Mouse (Mus musculus): ENCODE results near the gene Rsbn1l. TPM values are rescaled to one million over a fixed set of nuclear protein-coding genes. Genes with fewer than 3 reads are reported as not detected.
"Not testable (repeated sequence)": the region's sequence is repeated elsewhere in the genome, so short reads cannot be mapped to it uniquely, and the experiment has no call there.

Gene Rsbn1l
- total RNA-seq, 2 experiments from 2014 or later, result 13.6 to 15.2 TPM

DNA sequence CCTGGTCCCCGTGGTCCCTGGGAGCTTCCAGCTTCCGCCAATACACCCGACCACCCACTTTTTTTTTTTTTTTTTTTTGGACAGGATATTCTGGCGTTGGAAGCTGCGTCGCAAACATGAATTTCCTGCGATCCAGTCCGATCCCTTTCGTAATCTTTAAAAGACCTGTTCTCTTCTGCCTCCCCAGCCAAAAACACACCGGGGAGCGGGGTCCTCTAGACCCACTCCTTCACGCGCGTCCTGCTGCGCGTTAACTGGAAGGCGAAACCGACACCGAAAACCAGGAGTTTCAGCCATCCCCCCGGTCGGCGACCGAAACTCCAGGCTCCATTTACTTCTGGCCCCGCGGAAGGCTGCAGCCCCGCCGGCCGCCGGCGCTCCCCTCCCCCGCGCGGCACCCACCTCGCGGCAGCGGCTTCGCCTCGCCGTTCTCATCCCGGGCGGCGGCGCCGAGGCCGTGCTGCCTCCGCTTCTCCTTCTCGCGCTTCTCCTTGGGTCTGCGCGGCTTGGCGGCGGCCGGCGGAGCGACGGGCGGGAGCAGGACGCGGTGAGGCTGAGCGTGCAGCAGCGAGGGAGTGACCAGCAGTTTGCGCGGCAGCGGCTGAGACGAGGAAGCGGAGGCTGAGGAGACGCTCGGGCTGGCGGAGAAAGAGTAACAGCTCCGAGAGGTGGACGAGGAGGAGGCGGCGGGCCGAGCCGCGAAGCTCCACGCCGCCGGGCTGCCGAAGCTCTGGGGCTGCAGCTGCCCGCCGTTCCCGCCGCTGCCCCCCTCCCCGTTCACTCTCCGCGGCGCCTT lies 5.1 kb downstream of the Rsbn1l start:
- intact Hi-C loops (cut with DNase I), result loop anchor here (1.0 to 2.0 kb wide), 3 partner anchors 38 to 104 kb away; partner anchors contain the start of gene Ptpn12
- peak in 1 of 2 experiments; percentile 67 for DNase-seq

DNA sequence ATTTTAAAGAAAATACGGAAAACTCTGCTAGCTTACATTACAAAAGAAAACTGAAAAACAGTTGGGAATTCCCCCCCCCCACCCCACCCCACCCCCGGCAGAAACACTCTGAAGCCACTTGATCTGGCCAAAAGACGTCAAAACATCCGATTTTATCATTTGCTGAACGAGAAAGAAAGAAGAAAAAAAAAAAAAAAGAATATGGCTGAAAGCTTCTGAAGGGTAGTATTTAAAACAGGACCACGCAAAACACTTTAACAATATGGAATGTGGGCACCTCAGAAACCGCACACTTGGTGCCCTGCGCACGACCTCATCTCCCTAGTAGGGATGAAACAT lies 5.7 kb downstream of the Rsbn1l start:
- intact Hi-C loops (cut with DNase I), result loop anchor here (2.0 kb wide), 2 partner anchors 70 to 104 kb away; partner anchors contain the start of gene Ptpn12
- DNase-seq, result no peak

DNA sequence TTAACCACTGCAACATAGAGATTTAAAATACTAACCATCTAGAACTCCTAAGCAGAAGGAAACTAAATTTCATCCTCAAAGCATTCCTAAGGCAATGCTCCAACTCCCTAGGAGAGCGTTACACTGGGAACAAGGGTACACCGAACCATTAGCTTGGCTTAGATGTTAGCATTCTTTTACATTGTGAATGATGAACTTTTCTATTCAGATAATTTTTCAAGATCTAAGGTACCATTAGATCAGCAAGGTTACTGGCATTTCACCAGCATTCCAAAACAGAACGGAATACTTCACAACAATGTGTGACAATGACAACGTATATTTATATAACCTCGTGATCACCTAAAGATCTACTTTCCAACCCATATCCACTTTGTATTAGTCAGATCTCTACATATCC lies 6.1 kb downstream of the Rsbn1l start:
- DNase-seq, result no peak
- intact Hi-C loops (cut with DNase I), result loop anchor here (2.0 kb wide), 2 partner anchors 69 to 105 kb away; partner anchors contain the start of gene Ptpn12

DNA sequence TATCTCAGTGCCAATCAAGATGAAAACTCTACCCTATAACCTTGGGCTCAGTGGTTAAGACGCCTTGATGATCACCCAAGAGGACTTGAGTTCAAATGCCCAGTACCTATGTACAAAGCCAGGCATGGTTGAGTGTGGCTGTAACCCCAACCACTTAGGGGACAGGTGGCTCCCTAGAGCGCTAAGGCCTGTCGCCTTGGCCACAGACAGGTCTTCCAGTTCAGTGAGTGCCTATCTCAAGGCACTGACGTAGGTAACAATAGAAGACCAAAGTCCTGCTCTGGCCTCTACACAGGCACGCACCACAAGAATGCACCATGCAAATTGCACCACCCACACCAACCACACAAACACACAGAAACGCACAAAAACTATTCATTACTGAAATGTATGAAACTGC lies 9.3 kb downstream of the Rsbn1l start:
- DNase-seq, result no peak
- intact Hi-C loops (cut with DNase I), result no loop called here

DNA sequence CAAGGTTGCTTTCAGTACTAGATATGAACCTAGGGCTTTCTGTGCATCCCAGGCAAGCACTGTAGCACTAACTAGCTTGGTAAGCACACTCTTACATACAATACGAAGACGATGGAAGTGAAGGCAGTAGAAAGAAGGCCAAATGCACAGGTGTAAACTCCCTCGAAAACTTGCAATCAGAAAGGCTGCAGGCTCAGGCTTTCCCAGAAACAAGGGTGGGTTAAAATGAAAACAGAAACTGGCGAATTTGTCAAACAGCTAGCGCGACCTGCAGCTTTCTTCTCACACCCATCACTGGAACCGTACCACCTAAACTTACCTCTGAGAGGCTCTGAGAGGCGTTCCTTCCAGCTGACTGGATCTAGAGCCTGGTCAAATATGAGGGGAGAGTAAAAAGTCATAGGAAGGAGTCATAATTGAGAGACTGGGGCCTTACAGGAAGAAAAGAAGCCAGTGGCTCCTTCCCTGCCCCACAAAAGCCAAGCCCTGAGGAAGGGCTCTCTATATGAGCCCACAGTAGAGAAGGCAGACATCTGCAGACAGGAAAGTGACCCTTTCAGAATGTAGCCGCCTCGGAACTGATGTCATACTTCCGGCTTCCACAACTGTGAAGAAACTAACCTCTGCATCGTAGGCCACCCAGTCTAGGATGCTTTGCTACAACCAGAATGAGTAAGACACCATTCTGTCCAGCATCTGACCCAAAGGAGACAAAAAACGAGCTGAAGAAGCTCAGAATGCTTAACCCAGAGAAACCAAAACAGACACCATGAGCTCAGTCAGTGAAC lies 11.0 kb downstream of the Rsbn1l start:
- intact Hi-C loops (cut with DNase I), result no loop called here
- DNase-seq, result peak in 1 of 2 experiments; percentile 44

DNA sequence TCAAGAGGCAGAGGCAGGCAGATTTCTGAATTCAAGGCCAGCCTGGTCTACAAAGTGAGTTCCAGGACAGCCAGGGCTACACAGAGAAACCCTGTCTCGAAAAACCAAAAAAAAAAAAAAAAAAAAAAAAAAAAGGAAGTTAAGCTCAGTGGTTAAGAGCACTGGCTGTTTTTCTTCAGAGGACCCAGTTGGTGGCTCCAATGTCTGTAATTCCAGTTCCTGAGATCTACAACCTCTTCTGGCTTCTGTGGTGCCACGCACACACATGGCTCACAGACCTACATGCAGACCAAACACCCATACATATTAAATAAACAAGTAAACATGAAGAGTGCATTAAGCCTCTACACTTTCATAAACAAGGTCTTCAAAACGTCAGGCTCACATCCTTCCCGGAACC lies 12.4 kb downstream of the Rsbn1l start:
- intact Hi-C loops (cut with DNase I); DNase-seq: not testable (repeated sequence)

DNA sequence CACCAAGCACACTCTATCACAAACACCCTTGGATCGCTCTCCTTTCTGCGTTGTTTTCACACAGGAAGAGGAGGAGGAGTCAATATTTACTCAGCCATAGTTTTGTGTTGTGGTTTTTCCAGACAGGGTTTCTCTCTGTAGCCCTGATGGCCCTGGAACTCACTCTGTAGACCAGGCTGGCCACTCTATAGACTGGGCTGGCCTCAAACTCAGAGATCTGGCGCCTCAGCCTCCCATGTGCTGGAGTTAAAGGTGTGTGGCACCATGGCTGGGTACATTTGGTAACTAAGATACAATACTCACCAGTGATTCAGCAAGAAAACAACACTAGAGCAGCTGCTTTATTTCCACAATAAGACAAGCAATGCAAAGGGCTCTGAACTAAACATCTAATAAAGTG lies 13.7 kb downstream of the Rsbn1l start:
- intact Hi-C loops (cut with DNase I), result no loop called here
- DNase-seq, result no peak

DNA sequence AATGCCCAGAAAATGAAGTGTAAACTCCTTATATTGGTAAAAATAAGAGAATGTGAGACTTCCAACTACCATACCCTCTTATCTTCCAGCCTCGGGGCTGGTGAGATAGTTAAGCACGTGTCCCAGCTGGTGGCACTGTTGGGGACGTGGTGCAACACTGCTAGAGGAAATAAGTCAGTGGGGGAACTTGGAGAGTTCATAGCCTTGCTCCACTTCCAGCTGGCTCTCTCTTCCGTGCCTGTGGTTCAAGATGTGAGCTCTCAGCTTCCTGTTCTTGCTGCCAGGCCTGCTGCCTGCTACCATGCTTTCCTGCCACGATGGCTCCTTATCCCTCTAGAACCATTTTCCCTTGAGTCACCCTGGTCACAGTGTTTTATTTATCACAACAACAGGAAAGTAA lies 15.0 kb downstream of the Rsbn1l start:
- DNase-seq, result peak; percentile 48
- intact Hi-C loops (cut with DNase I), result no loop called here

DNA sequence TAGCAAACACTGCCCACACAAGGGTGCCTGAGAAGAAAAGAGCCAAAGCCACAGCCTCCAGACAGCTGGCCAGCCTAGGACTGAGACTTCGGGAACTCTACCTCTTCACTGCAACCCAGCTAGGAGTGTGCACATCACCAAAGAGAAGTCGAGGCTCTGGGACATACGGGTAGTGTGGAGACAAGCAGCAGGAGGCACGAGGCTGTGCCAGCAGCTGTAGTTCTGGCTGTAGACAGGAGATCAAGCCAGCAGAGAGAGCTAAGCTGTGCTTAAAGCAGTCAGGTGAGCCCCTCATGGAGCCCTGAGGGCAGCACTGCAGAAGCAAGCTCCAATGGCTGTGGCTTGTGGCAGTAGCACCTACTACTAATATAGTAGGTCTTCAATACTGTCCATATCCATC lies 15.5 kb downstream of the Rsbn1l start:
- no peak for DNase-seq
- intact Hi-C loops (cut with DNase I), result no loop called here

DNA sequence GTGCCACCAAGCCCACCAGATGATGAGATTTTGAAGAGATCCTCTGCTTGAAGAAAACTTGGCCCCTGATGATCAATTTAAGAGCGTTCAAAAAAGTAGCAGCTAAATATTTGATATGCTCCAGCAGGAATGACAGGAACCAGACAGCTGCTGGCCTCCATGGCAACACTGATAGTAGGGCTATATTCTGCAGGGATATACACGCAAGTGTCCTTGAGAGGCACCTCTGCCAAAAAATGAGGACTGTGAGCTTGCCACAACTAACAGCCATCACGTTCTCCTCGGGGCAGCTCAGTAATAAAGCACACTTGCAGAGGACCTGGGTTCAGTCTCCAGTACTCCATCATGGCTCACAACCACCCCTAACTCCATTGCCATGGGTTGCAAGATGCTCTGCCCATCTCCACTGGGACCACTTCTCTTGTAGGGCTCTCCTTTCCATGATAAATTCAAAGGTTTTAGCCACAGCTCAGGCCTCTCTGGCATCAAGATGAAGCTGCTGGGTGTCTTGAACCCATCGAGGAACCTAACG lies 16.1 kb downstream of the Rsbn1l start:
- no peak for DNase-seq
- intact Hi-C loops (cut with DNase I), result no loop called here

DNA sequence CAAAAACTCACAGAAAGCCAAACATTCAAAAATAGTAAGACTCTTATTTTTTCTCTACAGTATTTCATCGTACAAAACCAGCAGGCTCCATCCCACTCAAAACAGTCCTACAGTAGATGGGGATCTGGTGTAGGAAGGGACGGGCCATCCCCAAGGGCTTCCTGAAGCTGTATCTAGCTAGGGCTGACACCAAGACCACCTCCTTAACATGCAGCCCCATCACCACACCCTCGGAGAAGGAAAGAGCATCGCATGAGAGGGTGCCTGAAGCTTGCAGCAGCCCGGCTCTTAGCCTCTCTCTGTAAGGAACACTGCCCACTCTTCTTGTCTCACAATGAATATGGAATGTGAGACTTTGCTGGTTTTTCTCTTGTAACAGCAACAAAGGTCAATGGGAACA lies 17.7 kb downstream of the Rsbn1l start:
- no peak for DNase-seq
- intact Hi-C loops (cut with DNase I), result no loop called here

DNA sequence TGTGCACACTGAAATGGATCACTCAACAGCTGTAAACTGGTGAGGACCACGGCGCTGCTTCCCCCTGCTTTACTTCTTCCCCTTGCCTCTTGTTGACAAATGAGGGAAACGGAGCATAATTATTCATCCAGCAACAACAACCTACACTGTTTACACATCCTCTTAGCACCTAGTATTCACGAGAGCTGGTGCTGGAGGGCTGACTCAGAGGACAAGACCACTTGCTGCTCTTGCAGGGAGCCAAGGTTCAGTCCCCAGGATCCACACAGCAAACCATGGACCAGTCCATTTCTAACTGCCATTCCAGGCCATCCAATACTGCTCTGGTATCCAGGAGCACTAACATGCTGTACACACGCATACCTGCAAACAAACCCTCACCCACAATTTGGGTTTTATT lies 20.3 kb downstream of the Rsbn1l start:
- no peak for DNase-seq
- intact Hi-C loops (cut with DNase I), result no loop called here

DNA sequence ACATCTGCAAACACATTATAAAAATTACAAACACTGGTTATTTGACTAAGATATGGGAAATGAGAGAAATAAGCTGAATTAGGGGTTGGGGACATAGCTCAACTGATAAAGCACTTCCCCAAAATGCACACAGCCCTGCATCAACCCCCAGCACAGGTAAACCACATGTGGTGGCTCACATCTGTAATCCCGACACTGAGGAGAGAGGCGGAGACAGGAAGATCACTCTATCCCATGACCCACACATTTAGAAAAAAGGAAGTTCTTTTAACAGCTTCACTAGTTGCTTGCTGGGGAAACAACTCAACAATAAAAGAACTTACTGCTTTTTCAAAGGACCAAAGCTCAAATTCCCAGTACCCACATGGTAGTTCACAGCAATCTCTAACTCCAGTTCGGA lies 23.6 kb downstream of the Rsbn1l start:
- no peak for DNase-seq
- intact Hi-C loops (cut with DNase I), result no loop called here

DNA sequence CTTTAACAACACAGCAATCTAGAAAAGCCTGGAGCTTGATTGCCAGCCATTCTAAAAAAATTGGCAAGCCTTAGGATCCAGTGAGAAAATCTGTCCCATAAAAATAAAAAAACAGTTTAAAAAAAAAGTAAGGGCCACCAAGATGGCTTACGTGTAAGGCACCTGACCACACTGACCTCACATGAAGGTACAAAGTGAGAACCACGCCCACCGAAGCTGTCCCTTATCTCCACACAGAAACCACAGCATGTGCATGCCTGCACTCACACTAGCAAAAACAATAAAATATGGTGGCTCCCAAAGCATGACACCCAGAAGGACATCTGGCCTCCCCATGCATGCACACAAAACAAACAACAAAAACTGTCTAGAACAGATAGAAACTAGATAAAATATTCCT lies 24.9 kb downstream of the Rsbn1l start:
- intact Hi-C loops (cut with DNase I), result no loop called here
- DNase-seq, result no peak

DNA sequence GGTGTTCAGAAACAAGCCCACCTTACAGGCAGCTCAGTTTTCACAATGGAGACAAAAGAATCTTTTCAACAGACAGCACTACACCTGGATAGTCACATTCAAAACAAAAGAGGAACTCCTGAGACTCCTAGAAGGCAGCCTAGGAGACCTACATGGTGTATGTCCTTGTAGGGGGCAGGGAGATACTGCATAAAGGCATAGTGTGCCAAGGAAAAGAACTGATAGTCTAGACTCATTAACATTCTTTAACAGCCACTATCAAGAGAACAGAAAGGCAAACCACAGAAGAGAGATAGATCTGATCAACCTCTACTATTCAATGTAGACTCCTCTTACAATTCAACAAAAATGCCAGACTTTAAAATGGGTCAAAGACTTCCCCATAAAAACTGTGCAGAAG lies 25.8 kb downstream of the Rsbn1l start:
- intact Hi-C loops (cut with DNase I), result no loop called here

DNA sequence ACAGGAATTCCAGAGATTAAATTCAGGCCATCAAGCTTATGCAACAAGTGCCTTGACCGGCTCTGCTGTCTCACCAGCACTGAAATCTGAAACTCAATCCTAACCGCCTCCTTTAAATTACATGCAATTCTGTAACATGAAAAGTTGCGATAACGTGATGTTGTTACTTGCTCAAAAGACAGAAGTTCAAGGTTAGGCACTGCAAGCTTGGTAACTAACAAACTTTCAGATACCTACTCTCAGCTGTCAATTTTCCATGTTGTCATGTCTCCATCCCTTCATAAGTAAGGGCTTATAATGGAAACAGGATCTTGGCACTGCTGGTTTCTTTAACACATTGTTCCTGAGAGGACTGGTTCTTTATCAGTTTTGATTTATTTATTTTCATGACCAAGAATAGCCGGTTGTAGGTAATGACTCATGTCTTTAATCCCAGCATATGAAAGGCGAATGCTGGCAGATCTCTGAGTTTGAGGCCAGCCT lies 26.5 kb downstream of the Rsbn1l start:
- intact Hi-C loops (cut with DNase I), result no loop called here
- no peak for DNase-seq

More for the DNA sequence above, 25.8 kb downstream of the Rsbn1l start:
- DNase-seq, result no peak

DNA sequence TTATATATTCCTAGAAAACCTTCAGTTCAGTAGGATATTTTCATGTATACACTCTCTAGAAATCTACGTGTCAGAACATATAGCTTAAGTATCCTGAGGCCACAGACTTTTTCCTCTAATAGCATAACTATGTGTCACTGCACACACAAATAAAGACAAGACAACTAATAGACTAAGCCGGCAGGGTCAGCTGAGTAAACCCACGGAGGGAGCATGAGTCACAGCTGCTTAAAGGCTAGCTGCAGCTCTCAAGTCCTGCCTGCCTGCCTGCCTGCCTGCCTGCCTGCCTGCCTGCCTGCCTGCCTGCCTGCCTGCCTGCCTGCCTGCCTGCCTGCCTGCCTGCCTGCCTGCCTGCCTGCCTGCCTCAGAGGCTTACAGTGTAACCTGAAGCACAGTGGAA lies 30.7 kb downstream of the Rsbn1l start:
- DNase-seq, result no peak
- intact Hi-C loops (cut with DNase I), result no loop called here

DNA sequence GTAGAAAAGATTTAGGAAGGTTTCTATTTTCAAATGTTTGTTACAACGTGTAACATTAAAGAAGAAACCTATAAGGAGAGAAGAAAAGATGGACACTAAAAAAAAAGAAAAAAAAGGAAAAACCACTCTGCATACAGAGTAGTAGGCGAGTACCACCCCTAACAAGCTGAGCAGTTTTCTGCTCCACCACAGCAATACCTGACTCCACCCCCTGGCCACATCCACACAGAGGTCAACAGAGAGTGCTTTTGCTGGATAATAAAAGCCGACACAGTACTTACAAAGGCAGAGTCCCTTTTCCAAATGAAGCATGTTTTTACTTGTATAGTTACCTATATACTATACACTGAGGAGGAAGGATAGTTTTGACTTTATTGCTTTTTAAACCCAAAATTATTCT lies 31.6 kb downstream of the Rsbn1l start:
- intact Hi-C loops (cut with DNase I), result no loop called here
- DNase-seq, result no peak

DNA sequence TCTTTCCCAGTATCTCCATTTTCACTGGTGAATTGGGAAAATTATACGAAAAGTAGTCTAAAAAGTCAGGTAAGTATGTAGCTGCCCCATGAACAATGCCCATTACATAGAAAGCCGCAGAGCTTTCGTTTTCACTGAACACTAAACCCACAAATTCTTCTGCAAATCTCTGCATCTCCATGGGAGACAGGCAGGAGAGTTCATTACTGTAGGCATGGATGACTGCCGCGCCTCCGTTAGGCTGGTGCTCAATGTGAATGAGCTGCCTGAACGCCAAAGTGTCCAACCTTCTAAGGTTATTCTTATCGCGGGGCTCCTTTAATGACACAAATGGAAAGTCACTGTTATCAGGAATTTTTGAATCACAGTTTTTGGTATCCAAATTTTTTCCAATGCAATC lies 36.6 kb downstream of the Rsbn1l start:
- no peak for DNase-seq
- intact Hi-C loops (cut with DNase I), result loop anchor here (5.0 to 10.0 kb wide), 2 partner anchors 138 to 345 kb away; partner anchors contain the start of gene Ptpn12

DNA sequence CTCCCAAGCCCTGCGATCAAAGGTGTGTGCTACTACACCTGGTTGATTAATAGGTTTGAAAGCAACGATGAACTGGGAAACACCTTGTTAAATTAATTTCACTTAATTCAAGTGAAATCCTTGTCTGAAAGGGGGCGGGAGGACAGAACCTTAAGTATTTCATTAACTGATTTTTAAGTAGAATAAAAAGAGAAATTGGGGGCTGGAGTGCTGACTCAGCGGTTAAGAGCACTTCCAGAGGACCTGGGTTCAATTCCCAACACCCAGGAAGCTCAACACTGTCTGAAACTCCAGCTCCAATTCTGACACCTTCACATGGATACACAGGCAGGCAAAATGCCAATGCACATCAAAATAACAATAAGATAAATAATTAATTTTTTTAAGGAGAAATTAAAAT lies 37.2 kb downstream of the Rsbn1l start:
- intact Hi-C loops (cut with DNase I), result loop anchor here (5.0 to 10.0 kb wide), 2 partner anchors 138 to 346 kb away; partner anchors contain the start of gene Ptpn12
- DNase-seq, result no peak
